Comparison of ENCODE assay signal across 18 mouse cellular contexts in genomic region chr9:110947261-110947661, GRCm38 (mm10). TPM values are rescaled to one million over a fixed set of nuclear protein-coding genes. Genes with fewer than 3 reads are reported as not detected.
DNase-seq lines count a peak whose midpoint lies in the region; ATAC-seq and TF ChIP-seq lines count a peak whose summit lies in the region.
"Had no signal": no experiment of that assay in that cellular context is flagged by ENCODE, and none has a peak within 500 bp of the region (broad histone marks: within the 10 kb centered on the region; RNA-seq: fewer than 3 reads in every experiment).

No protein-coding gene starts in this region.

- no peak overlapping the region; the same call in 1 of the 2 replicates for H3K4me3 ChIP-seq in hindbrain, embryonic 11.5 days (ENCODE audit: low read depth, low read length)
- no peak overlapping the region for H3K4me3 ChIP-seq in hindbrain, postnatal 0 days (ENCODE audit: low read length)
- H3K4me3 ChIP-seq in testis, adult 2 months (ENCODE audit: control insufficient read depth, low read depth, low read length) = peak overlapping the region; percentile 24; the same call in 1 of the 2 replicates
- H3K4me3 ChIP-seq in embryonic facial prominence, embryonic 11.5 days (ENCODE audit: low read depth, low read length) = no peak overlapping the region
- H3K4me3 ChIP-seq: embryonic facial prominence, embryonic 12.5 days had no signal

- no peak for ATAC-seq in hindbrain, embryonic 11.5 days (ENCODE audit: low FRiP score)
- ATAC-seq in hindbrain, postnatal 0 days = no peak
- no peak for ATAC-seq in embryonic facial prominence, embryonic 11.5 days (replicated peaks; ENCODE audit: insufficient number of reproducible peaks, low FRiP score, low TSS enrichment, low read depth)
- ATAC-seq: hindbrain, embryonic 16.5 days had no signal

- no peak overlapping the region for H3K4me2 ChIP-seq in hindbrain, embryonic 11.5 days (replicated peaks; ENCODE audit: low read depth, low read length)
- H3K4me2 ChIP-seq in hindbrain, postnatal 0 days (ENCODE audit: low read depth, low read length) = no peak overlapping the region
- H3K4me2 ChIP-seq in embryonic facial prominence, embryonic 11.5 days (ENCODE audit: low read depth, low read length) = no peak overlapping the region
- H3K4me2 ChIP-seq: liver, embryonic 11.5 days had no signal

- peak overlapping the region; percentile 23; the same call in 1 of the 2 replicates for H3K9ac ChIP-seq in hindbrain, embryonic 11.5 days (ENCODE audit: low read depth, low read length)
- no peak overlapping the region for H3K9ac ChIP-seq in hindbrain, postnatal 0 days (replicated peaks; ENCODE audit: low read length)
- no peak overlapping the region for H3K9ac ChIP-seq in embryonic facial prominence, embryonic 11.5 days (replicated peaks; ENCODE audit: low read length)
- H3K9ac ChIP-seq: embryonic facial prominence, embryonic 12.5 days had no signal

- no peaks in the 10 kb centered on the region for H3K36me3 ChIP-seq in hindbrain, embryonic 11.5 days (ENCODE audit: control insufficient read depth, insufficient read depth, low read length)
- H3K36me3 ChIP-seq in hindbrain, postnatal 0 days (ENCODE audit: insufficient read depth, low read length) = no peaks in the 10 kb centered on the region
- no peaks in the 10 kb centered on the region for H3K36me3 ChIP-seq in testis, adult 2 months (ENCODE audit: control insufficient read depth, insufficient read depth, low read length)
- H3K36me3 ChIP-seq in embryonic facial prominence, embryonic 11.5 days (replicated peaks; ENCODE audit: control insufficient read depth, insufficient read depth, low read depth, low read length) = no peaks in the 10 kb centered on the region
- H3K36me3 ChIP-seq: embryonic facial prominence, embryonic 12.5 days had no signal

- peaks cover 32% of the 10 kb centered on the region for H3K27me3 ChIP-seq in hindbrain, embryonic 11.5 days (ENCODE audit: control insufficient read depth, insufficient read depth, low read length)
- H3K27me3 ChIP-seq in hindbrain, postnatal 0 days (ENCODE audit: insufficient read depth, low read length) = no peaks in the 10 kb centered on the region
- H3K27me3 ChIP-seq in testis, adult 2 months (ENCODE audit: control insufficient read depth, insufficient read depth, low read length) = no peaks in the 10 kb centered on the region
- H3K27me3 ChIP-seq in embryonic facial prominence, embryonic 11.5 days (ENCODE audit: control insufficient read depth, insufficient read depth, low read length) = peaks cover 28% of the 10 kb centered on the region

- TF ChIP-seq CTCF in hindbrain, postnatal 0 days (IDR thresholded peaks at IDR 0.05; ENCODE audit: low read depth) = no peak
- no peak for TF ChIP-seq CTCF in testis, adult 2 months (IDR thresholded peaks at IDR 0.05; ENCODE audit: control insufficient read depth, insufficient read depth, insufficient replicate concordance, low read depth, low read length)

- no peaks in the 10 kb centered on the region for H3K9me3 ChIP-seq in hindbrain, embryonic 11.5 days (ENCODE audit: control insufficient read depth, low read length)
- H3K9me3 ChIP-seq in hindbrain, postnatal 0 days (ENCODE audit: low read length) = no peaks in the 10 kb centered on the region
- no peaks in the 10 kb centered on the region for H3K9me3 ChIP-seq in embryonic facial prominence, embryonic 11.5 days (replicated peaks; ENCODE audit: control insufficient read depth, low read length)
- H3K9me3 ChIP-seq: embryonic facial prominence, embryonic 12.5 days had no signal

- 0 out of 2 replicates have a peak, but pooled peaks cover 2% of the 10 kb centered on the region for H3K4me1 ChIP-seq in hindbrain, embryonic 11.5 days (replicated peaks; ENCODE audit: control insufficient read depth, insufficient read depth, low read length)
- H3K4me1 ChIP-seq in hindbrain, postnatal 0 days (ENCODE audit: insufficient read depth, low read length) = no peaks in the 10 kb centered on the region
- peaks cover 14% of the 10 kb centered on the region for H3K4me1 ChIP-seq in testis, adult 2 months (ENCODE audit: control insufficient read depth, insufficient read depth, low read length)
- H3K4me1 ChIP-seq in embryonic facial prominence, embryonic 11.5 days (ENCODE audit: control insufficient read depth, insufficient read depth, low read length) = peaks cover 3% of the 10 kb centered on the region; the same call in 1 of the 2 replicates

- TF ChIP-seq POLR2A in testis, adult 2 months (IDR thresholded peaks at IDR 0.05; ENCODE audit: control insufficient read depth, low read depth, low read length) = no peak

- no peak overlapping the region for H3K27ac ChIP-seq in hindbrain, embryonic 11.5 days (ENCODE audit: low read depth, low read length)
- H3K27ac ChIP-seq in hindbrain, postnatal 0 days = no peak overlapping the region
- H3K27ac ChIP-seq in testis, adult 2 months (ENCODE audit: control insufficient read depth, insufficient read depth, low read depth, low read length) = no peak overlapping the region
- H3K27ac ChIP-seq in embryonic facial prominence, embryonic 11.5 days (replicated peaks; ENCODE audit: low read depth, low read length) = no peak overlapping the region
- H3K27ac ChIP-seq: embryonic facial prominence, embryonic 12.5 days had no signal

- 5% methylated on average over 6 of the region's 6 CpGs for WGBS in hindbrain, embryonic 11.5 days
- WGBS in hindbrain, postnatal 0 days = 19% methylated on average over 6 of the region's 6 CpGs
- 4% methylated on average over 6 of the region's 6 CpGs for WGBS in embryonic facial prominence, embryonic 11.5 days

- peak; percentile 36 for DNase-seq in hindbrain, embryonic 11.5 days (ENCODE audit: low spot score)
- no peak for DNase-seq in hindbrain, postnatal 0 days (ENCODE audit: low spot score)
- no peak for DNase-seq in testis, postnatal 14 days (ENCODE audit: low spot score)
- peak; percentile 11 for DNase-seq in embryonic facial prominence, embryonic 11.5 days (ENCODE audit: low spot score)
- no peak for DNase-seq in cerebellum, postnatal 4 days (ENCODE audit: low spot score in 2 of 2)
- no peak for DNase-seq in lung, adult 18-20 months
- DNase-seq: adrenal gland, postnatal 10 days; cerebellum, adult 9-11 months; right cerebral cortex, adult 18-20 months had no signal

RNA-seq across cellular contexts. Expression of gene Tdgf1, which starts 1.3 kb away (rescaled TPM):
- polyA plus RNA-seq in hindbrain, embryonic 11.5 days (2014; fragmentation: Nextera tagmentation; extraction: Ambion mirVana) = not detected in 2 replicates
- total RNA-seq in hindbrain, postnatal 0 days (2014; rRNA removed) = 1.5 TPM in 1 of 2 replicates, not detected in the other
- 0.66 and 0.87 TPM in 2 replicates for polyA plus RNA-seq in hindbrain, postnatal 0 days (2015; fragmentation: Nextera tagmentation; extraction: Ambion mirVana)
- 0.23 and 0.28 TPM in 2 replicates for polyA plus RNA-seq in testis, adult 2 months (2012; rRNA removed)
- not detected in 2 replicates for polyA plus RNA-seq in embryonic facial prominence, embryonic 11.5 days (2014; fragmentation: Nextera tagmentation; extraction: Ambion mirVana)
- total RNA-seq: adrenal gland, postnatal 10 days; gastrocnemius, adult 8-10 months; megakaryocyte, adult 5-6 weeks had no signal
- polyA plus RNA-seq: embryonic facial prominence, embryonic 12.5 days; kidney, embryonic 14.5 days; liver, embryonic 11.5 days; lung, embryonic 16.5 days had no signal

RNA-seq across cellular contexts. Expression of gene Lrrc2, which starts 4.1 kb away (rescaled TPM):
- polyA plus RNA-seq in hindbrain, embryonic 11.5 days (2014; fragmentation: Nextera tagmentation; extraction: Ambion mirVana) = 0.06 and 0.21 TPM in 2 replicates
- 0.78 and 8.3 TPM in 2 replicates for total RNA-seq in hindbrain, postnatal 0 days (2014; rRNA removed)
- 1.3 and 2.6 TPM in 2 replicates for polyA plus RNA-seq in hindbrain, postnatal 0 days (2015; fragmentation: Nextera tagmentation; extraction: Ambion mirVana)
- polyA plus RNA-seq in testis, adult 2 months (2012; rRNA removed) = 0.23 and 0.25 TPM in 2 replicates
- polyA plus RNA-seq in embryonic facial prominence, embryonic 11.5 days (2014; fragmentation: Nextera tagmentation; extraction: Ambion mirVana) = 0.20 and 0.74 TPM in 2 replicates

RNA-seq across cellular contexts. Expression of gene Fam240a, which starts 30.6 kb away (rescaled TPM):
- not detected in 2 replicates for polyA plus RNA-seq in hindbrain, embryonic 11.5 days (2014; fragmentation: Nextera tagmentation; extraction: Ambion mirVana)
- total RNA-seq in hindbrain, postnatal 0 days (2014; rRNA removed) = not detected in 2 replicates
- polyA plus RNA-seq in hindbrain, postnatal 0 days (2015; fragmentation: Nextera tagmentation; extraction: Ambion mirVana) = not detected in 2 replicates
- not detected in 2 replicates for polyA plus RNA-seq in testis, adult 2 months (2012; rRNA removed)
- not detected in 2 replicates for polyA plus RNA-seq in embryonic facial prominence, embryonic 11.5 days (2014; fragmentation: Nextera tagmentation; extraction: Ambion mirVana)
- total RNA-seq: adrenal gland, postnatal 10 days; layer of hippocampus, adult 18-20 months; megakaryocyte, adult 5-6 weeks had no signal
- polyA plus RNA-seq: embryonic facial prominence, embryonic 12.5 days; hindbrain, embryonic 16.5 days; kidney, embryonic 14.5 days; liver, embryonic 11.5 days; lung, embryonic 16.5 days had no signal

RNA-seq across cellular contexts. Expression of gene Rtp3, which starts 43.1 kb away (rescaled TPM):
- 0.21 TPM in 1 of 2 replicates, not detected in the other for polyA plus RNA-seq in hindbrain, embryonic 11.5 days (2014; fragmentation: Nextera tagmentation; extraction: Ambion mirVana)
- 1.4 TPM in 1 of 2 replicates, not detected in the other for total RNA-seq in hindbrain, postnatal 0 days (2014; rRNA removed)
- not detected in 2 replicates for polyA plus RNA-seq in hindbrain, postnatal 0 days (2015; fragmentation: Nextera tagmentation; extraction: Ambion mirVana)
- 0.59 and 0.75 TPM in 2 replicates for polyA plus RNA-seq in testis, adult 2 months (2012; rRNA removed)
- polyA plus RNA-seq in embryonic facial prominence, embryonic 11.5 days (2014; fragmentation: Nextera tagmentation; extraction: Ambion mirVana) = 0.13 and 0.28 TPM in 2 replicates
- total RNA-seq: megakaryocyte, adult 5-6 weeks had no signal
- polyA plus RNA-seq: embryonic facial prominence, embryonic 12.5 days; hindbrain, embryonic 16.5 days had no signal

Comparison
In these comparisons a context has a peak if more than half of its experiments do, and no peak if none do; other contexts are left out.
1. DNase-seq: peak in hindbrain, embryonic 11.5 days (single experiment) and embryonic facial prominence, embryonic 11.5 days (single experiment); none in hindbrain, postnatal 0 days (single experiment), testis, postnatal 14 days (single experiment), cerebellum, postnatal 4 days (0 of 2) and lung, adult 18-20 months (0 of 2).